Mouse (Mus musculus): ENCODE results near the gene Ppp1r16b.

DNA sequence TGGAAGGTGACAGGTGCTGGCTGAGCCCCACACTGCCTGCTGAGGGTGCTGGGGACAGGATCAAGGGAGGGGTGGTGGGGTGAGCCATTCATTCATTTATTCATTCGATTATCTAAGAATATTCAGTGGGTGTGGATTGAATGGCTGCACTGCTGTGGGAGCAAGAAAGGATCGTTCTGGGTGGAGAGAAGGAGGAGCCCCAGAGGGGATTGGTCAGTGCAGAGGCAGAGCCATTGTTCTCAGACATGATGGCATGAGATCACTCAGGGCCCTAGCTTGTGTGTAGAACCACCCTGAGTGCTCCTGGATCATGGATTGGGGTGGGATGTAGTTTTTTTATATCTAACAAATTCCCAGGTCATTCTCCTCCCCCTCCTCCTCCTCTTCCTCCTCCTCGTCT is 56.3 kb downstream of the Ppp1r16b start:
- TF ChIP-seq CTCF (IDR thresholded peaks at IDR 0.05; ENCODE audit: insufficient read depth, low read depth, low read length) (no peak), POLR2A (IDR thresholded peaks at IDR 0.05; ENCODE audit: insufficient read depth, low read depth, low read length) (no peak)

All from olfactory bulb, adult 2 months (tissue).